In the genomic region with DNA sequence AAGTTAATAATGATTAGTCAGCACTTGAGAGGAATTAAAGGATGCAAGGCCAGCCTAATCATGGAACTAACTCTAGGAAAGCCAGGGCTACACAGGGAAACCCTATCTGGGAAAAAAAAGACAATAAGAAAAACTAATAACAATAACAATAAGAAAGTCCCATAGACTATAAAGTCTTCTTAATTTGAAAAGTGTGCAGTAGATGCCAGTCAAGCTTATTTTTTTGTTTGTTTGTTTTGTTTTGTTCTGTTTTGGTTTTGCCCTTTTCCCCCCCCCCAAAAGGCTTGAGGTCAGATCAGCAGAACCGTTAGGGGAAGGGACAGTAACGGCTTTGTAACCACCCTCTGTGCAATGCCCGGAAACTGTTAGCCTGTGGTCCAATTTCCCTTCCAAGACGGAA, we compare ENCODE assay signal across 26 mouse cellular contexts. TPM values are rescaled to one million over a fixed set of nuclear protein-coding genes. Genes with fewer than 3 reads are reported as not detected.
"Had no signal": no experiment of that assay in that cellular context is flagged by ENCODE, and none has a peak within 500 bp of the region (broad histone marks: within the 10 kb centered on the region; RNA-seq: fewer than 3 reads in every experiment).

A gene (plus strand): TSS at position 301 of the 400 bp plus-strand sequence.

- H3K4me2 ChIP-seq: lung, embryonic 14.5 days; midbrain, embryonic 11.5 days; midbrain, embryonic 13.5 days; midbrain, embryonic 15.5 days; neural tube, embryonic 12.5 days had no signal

- DNase-seq: lung, adult 18-20 months; lung, embryonic 14.5 days; lung, postnatal 10 days; lung, postnatal 4 days; retina, postnatal 1 day; right cerebral cortex, adult 18-20 months; right cerebral cortex, postnatal 25 days; right cerebral cortex, postnatal 4 days; spleen, adult 18-20 months; thymus, adult 18-20 months; thymus, postnatal 14 days; thymus, postnatal 36 days had no signal

- H3K4me1 ChIP-seq: megakaryocyte, embryonic 14.5 days; midbrain, embryonic 13.5 days; midbrain, embryonic 15.5 days; neural tube, embryonic 12.5 days had no signal

- H3K36me3 ChIP-seq: midbrain, embryonic 13.5 days; midbrain, embryonic 15.5 days; neural tube, embryonic 12.5 days had no signal

- H3K27me3 ChIP-seq: megakaryocyte, embryonic 14.5 days; midbrain, embryonic 13.5 days; midbrain, embryonic 15.5 days; neural tube, embryonic 12.5 days had no signal

- H3K9ac ChIP-seq: lung, embryonic 14.5 days; midbrain, embryonic 13.5 days; midbrain, embryonic 15.5 days; neural tube, embryonic 12.5 days had no signal

- H3K4me3 ChIP-seq: megakaryocyte, embryonic 14.5 days; midbrain, embryonic 13.5 days; midbrain, embryonic 15.5 days; neural tube, embryonic 12.5 days had no signal

- H3K27ac ChIP-seq: midbrain, embryonic 13.5 days; midbrain, embryonic 15.5 days; neural tube, embryonic 12.5 days had no signal

- H3K9me3 ChIP-seq: megakaryocyte, embryonic 14.5 days; midbrain, embryonic 13.5 days; midbrain, embryonic 15.5 days; neural tube, embryonic 12.5 days had no signal

- ATAC-seq: midbrain, embryonic 13.5 days; midbrain, embryonic 15.5 days had no signal

RNA-seq across cellular contexts. Expression of the gene that starts here (rescaled TPM):
- total RNA-seq: midbrain, postnatal 0 days; monocyte, adult 5-6 weeks had no signal
- polyA plus RNA-seq: liver, embryonic 16.5 days; lung, embryonic 14.5 days; lung, embryonic 16.5 days; midbrain, embryonic 11.5 days; midbrain, embryonic 15.5 days; midbrain, postnatal 0 days; neural tube, embryonic 12.5 days; neural tube, embryonic 14.5 days; small intestine, adult 2 months; stomach, embryonic 14.5 days; stomach, embryonic 16.5 days; thymus, postnatal 0 days had no signal
